Mouse (Mus musculus) E14TG2a.4 (cell line): ENCODE measurements around the gene Olfr571.

Experiments
- CTCF ChIP-seq: conservative IDR thresholded peaks from 2 replicates; pipeline ENCODE4 v1.5.1; 2014; ENCODE audit warnings: low read length
- NANOG ChIP-seq: IDR thresholded peaks from 2 replicates; pipeline ENCODE4 v1.6.1; 2014; ENCODE audit warnings: borderline replicate concordance, low read length, mixed read lengths

GRCm38 (mm10) chr7:102876822-102877221 lies 40.5 kb downstream of the Olfr571 start, which contains the start of gene Olfr568:
- no peak for TF ChIP-seq CTCF
- no peak for TF ChIP-seq NANOG
